Mouse (Mus musculus): Measurements from ENCODE around the gene Dnmbp.

DNA sequence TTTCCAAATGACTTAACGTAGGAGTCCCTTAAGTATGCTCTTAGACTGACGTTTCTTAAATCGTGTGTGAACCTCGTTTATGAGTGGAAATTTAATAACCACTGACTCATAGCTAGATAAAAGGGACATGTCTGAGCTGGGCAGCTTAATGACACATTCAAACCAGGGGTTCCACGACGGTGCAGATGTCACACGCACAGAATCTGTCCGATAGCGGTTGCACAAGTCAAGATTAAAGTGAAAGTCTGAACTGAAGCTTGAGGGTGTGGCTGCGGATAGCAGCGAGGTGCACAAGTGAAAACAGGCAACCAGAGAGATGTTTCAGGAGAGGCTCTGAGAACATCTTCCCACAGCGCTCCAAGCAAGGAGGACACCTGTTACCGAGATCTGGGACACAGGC, 18.6 kb downstream of the Dnmbp start:
- TF ChIP-seq CTCF (IDR thresholded peaks at IDR 0.05; ENCODE audit: low read depth), result no peak
- no peak for TF ChIP-seq EP300 (optimal IDR thresholded peaks at IDR 0.05)
